Mouse (Mus musculus) testis, adult 2 months (tissue): ENCODE data around the gene Gm7138.
"Not testable (repeated sequence)": the region's sequence is repeated elsewhere in the genome, so short reads cannot be mapped to it uniquely, and the experiment has no call there.

Experiments
- CTCF ChIP-seq: fragments of 200-500 bp; IDR thresholded peaks from 2 replicates; pipeline ENCODE4 v1.5.1; 2012; ENCODE audit warnings: low read depth, mild to moderate bottlenecking, inconsistent platforms, low read length, moderate library complexity; ENCODE audit not compliant: control insufficient read depth, insufficient read depth, insufficient replicate concordance
- POLR2A ChIP-seq: fragments of 200-500 bp; IDR thresholded peaks from 2 replicates; pipeline ENCODE4 v1.6.1; 2012; ENCODE audit warnings: low read depth, mild to moderate bottlenecking, inconsistent platforms, low read length, moderate library complexity; ENCODE audit not compliant: control insufficient read depth

GRCm38 (mm10) chr10:77782442-77782841 lies 5.7 kb upstream of the Gm7138 start, which contains the start of gene Gm3250:
- not testable (repeated sequence) for TF ChIP-seq CTCF, POLR2A
